ENCODE assay signal across 40 mouse cellular contexts in genomic region chr6:52324061-52324460, GRCm38 (mm10). TPM values are rescaled to one million over a fixed set of nuclear protein-coding genes. Genes with fewer than 3 reads are reported as not detected.
"Had no signal": no experiment of that assay in that cellular context is flagged by ENCODE, and none has a peak within 500 bp of the region (broad histone marks: within the 10 kb centered on the region; RNA-seq: fewer than 3 reads in every experiment).

No protein-coding gene starts in this region.

- H3K4me2 ChIP-seq: heart, embryonic 11.5 days; heart, embryonic 12.5 days; heart, embryonic 13.5 days; heart, embryonic 15.5 days; hindbrain, embryonic 12.5 days; hindbrain, embryonic 13.5 days; hindbrain, embryonic 15.5 days; intestine, embryonic 15.5 days; kidney, embryonic 15.5 days had no signal

- ATAC-seq: hindbrain, postnatal 0 days; inflammation-experienced regulatory T-cells, adult 6 months; intestine, embryonic 15.5 days; intestine, embryonic 16.5 days; intestine, postnatal 0 days had no signal

- H3K27ac ChIP-seq: heart, adult 2 months; heart, embryonic 10.5 days; heart, embryonic 13.5 days; heart, embryonic 15.5 days; hindbrain, embryonic 12.5 days; hindbrain, embryonic 13.5 days; hindbrain, embryonic 15.5 days; hindbrain, postnatal 0 days; intestine, embryonic 15.5 days; kidney, embryonic 15.5 days; kidney, postnatal 0 days; layer of hippocampus, adult 2 months; left cerebral cortex, adult 2 months had no signal

- H3K9ac ChIP-seq: heart, embryonic 12.5 days; heart, embryonic 13.5 days; heart, embryonic 15.5 days; hindbrain, embryonic 12.5 days; hindbrain, embryonic 13.5 days; hindbrain, embryonic 15.5 days; intestine, embryonic 15.5 days; kidney, embryonic 15.5 days had no signal

- DNase-seq: heart, adult 2 months; heart, postnatal 10 days; heart, postnatal 14 days; heart, postnatal 36 days; heart, postnatal 4 days; kidney, adult 11 months; kidney, adult 18-20 months; kidney, adult 2 months; kidney, adult 8-10 months; kidney, adult 9 months; kidney, postnatal 10 days; kidney, postnatal 14 days; kidney, postnatal 25 days; kidney, postnatal 36 days; layer of hippocampus, adult 9-11 months; layer of hippocampus, postnatal 36 days had no signal

- H3K4me3 ChIP-seq: heart, adult 2 months; heart, embryonic 10.5 days; heart, embryonic 12.5 days; heart, embryonic 13.5 days; heart, embryonic 15.5 days; hindbrain, embryonic 12.5 days; hindbrain, embryonic 13.5 days; hindbrain, embryonic 15.5 days; intestine, embryonic 15.5 days; kidney, embryonic 15.5 days; layer of hippocampus, adult 2 months; left cerebral cortex, adult 2 months had no signal

- H3K9me3 ChIP-seq: heart, embryonic 10.5 days; heart, embryonic 12.5 days; heart, embryonic 13.5 days; heart, embryonic 15.5 days; hindbrain, embryonic 12.5 days; hindbrain, embryonic 13.5 days; hindbrain, embryonic 15.5 days; intestine, embryonic 15.5 days; kidney, embryonic 15.5 days had no signal

- H3K4me1 ChIP-seq: heart, embryonic 10.5 days; heart, embryonic 15.5 days; hindbrain, embryonic 15.5 days; intestine, embryonic 15.5 days had no signal

- H3K36me3 ChIP-seq: heart, embryonic 10.5 days; heart, embryonic 12.5 days; heart, embryonic 13.5 days; heart, embryonic 15.5 days; hindbrain, embryonic 12.5 days; hindbrain, embryonic 13.5 days; hindbrain, embryonic 15.5 days; intestine, embryonic 15.5 days; kidney, embryonic 15.5 days had no signal

RNA-seq across cellular contexts. Expression of gene Evx1, which starts 10.8 kb away (rescaled TPM):
- polyA plus RNA-seq: heart, adult 2 months; heart, embryonic 11.5 days; heart, embryonic 12.5 days; heart, embryonic 13.5 days; heart, embryonic 14.5 days; heart, embryonic 15.5 days; heart, embryonic 16.5 days; heart, postnatal 0 days; inflammation-experienced regulatory T-cells, adult 6 months; intestine, embryonic 14.5 days; intestine, embryonic 16.5 days; kidney, adult 2 months; kidney, embryonic 14.5 days; kidney, embryonic 16.5 days; kidney, postnatal 0 days; large intestine, adult 2 months had no signal
